Mouse (Mus musculus): ENCODE measurements at regions not wholly inside any gene's neighbourhood (a gene's known extent, or its start where the extent isn't known, plus 50 kb on each side); places are given as distances from the start of the nearest gene placed in this dataset.

GRCm38 (mm10) chr10:125762367-125763068, 203.4 kb upstream of the Lrig3 start:
- ATAC-seq (ENCODE audit: low FRiP score, low TSS enrichment) (no peak), DNase-seq (ENCODE audit: low spot score) (no peak)
- no peaks in the 10 kb centered on the region for H3K27me3 ChIP-seq (ENCODE audit: control insufficient read depth, insufficient read depth, low read length)
- H3K9ac ChIP-seq (ENCODE audit: low read length) = no peak overlapping the region
- H3K4me1 ChIP-seq (replicated peaks; ENCODE audit: control insufficient read depth, insufficient read depth) = no peaks in the 10 kb centered on the region
- no peaks in the 10 kb centered on the region for H3K9me3 ChIP-seq (ENCODE audit: control insufficient read depth, low read length)
- no peaks in the 10 kb centered on the region for H3K36me3 ChIP-seq (ENCODE audit: control insufficient read depth, insufficient read depth, low read length)
- TF ChIP-seq EP300 (optimal IDR thresholded peaks at IDR 0.05) = no peak
- TF ChIP-seq CTCF (IDR thresholded peaks at IDR 0.05; ENCODE audit: low read depth) = no peak
- WGBS = 82% methylated on average over 16 of the region's 16 CpGs
- H3K4me3 ChIP-seq (ENCODE audit: low read depth, low read length) = no peak overlapping the region
- no peak overlapping the region for H3K27ac ChIP-seq (replicated peaks)
- H3K4me2 ChIP-seq (replicated peaks; ENCODE audit: low read depth) = no peak overlapping the region

- no peak for ATAC-seq (ENCODE audit: low FRiP score, low TSS enrichment)
- no peak overlapping the region for H3K27ac ChIP-seq (replicated peaks)
- no peaks in the 10 kb centered on the region for H3K4me1 ChIP-seq (replicated peaks; ENCODE audit: control insufficient read depth, insufficient read depth)
- peak; percentile 24 for DNase-seq (ENCODE audit: low spot score)
- H3K4me2 ChIP-seq (replicated peaks; ENCODE audit: low read depth) = no peak overlapping the region
- no peaks in the 10 kb centered on the region for H3K36me3 ChIP-seq (ENCODE audit: control insufficient read depth, insufficient read depth, low read length)
- no peaks in the 10 kb centered on the region for H3K27me3 ChIP-seq (ENCODE audit: control insufficient read depth, insufficient read depth, low read length)
- TF ChIP-seq CTCF (IDR thresholded peaks at IDR 0.05; ENCODE audit: low read depth) (peak; percentile 76), EP300 (optimal IDR thresholded peaks at IDR 0.05) (no peak)
- H3K4me3 ChIP-seq (ENCODE audit: low read depth, low read length) = no peak overlapping the region
- no peaks in the 10 kb centered on the region for H3K9me3 ChIP-seq (ENCODE audit: control insufficient read depth, low read length)
- no peak overlapping the region for H3K9ac ChIP-seq (ENCODE audit: low read length)
- 56% methylated on average over 10 of the region's 10 CpGs for WGBS
Observed at GRCm38 (mm10) chr10:125764402-125765102, 201.4 kb upstream of the Lrig3 start.

- Histone ChIP-seq H3K27me3 (ENCODE audit: control insufficient read depth, insufficient read depth, low read length) (no peaks in the 10 kb centered on the region), H3K4me1 (replicated peaks; ENCODE audit: control insufficient read depth, insufficient read depth) (no peaks in the 10 kb centered on the region), H3K4me3 (ENCODE audit: low read depth, low read length) (no peak overlapping the region), H3K4me2 (replicated peaks; ENCODE audit: low read depth) (no peak overlapping the region), H3K9ac (ENCODE audit: low read length) (no peak overlapping the region), H3K9me3 (ENCODE audit: control insufficient read depth, low read length) (no peaks in the 10 kb centered on the region), H3K36me3 (ENCODE audit: control insufficient read depth, insufficient read depth, low read length) (no peaks in the 10 kb centered on the region), H3K27ac (replicated peaks) (no peak overlapping the region)
- WGBS = 67% methylated on average over 10 of the region's 10 CpGs
- no peak for TF ChIP-seq CTCF (IDR thresholded peaks at IDR 0.05; ENCODE audit: low read depth)
- TF ChIP-seq EP300 (optimal IDR thresholded peaks at IDR 0.05) = no peak
- no peak for ATAC-seq (ENCODE audit: low FRiP score, low TSS enrichment)
- no peak for DNase-seq (ENCODE audit: low spot score)
Observed at GRCm38 (mm10) chr10:125765103-125765820, 200.7 kb upstream of the Lrig3 start.

- no peaks in the 10 kb centered on the region for H3K4me1 ChIP-seq (replicated peaks; ENCODE audit: control insufficient read depth, insufficient read depth)
- 56% methylated on average over 3 of the region's 3 CpGs for WGBS
- no peaks in the 10 kb centered on the region for H3K9me3 ChIP-seq (ENCODE audit: control insufficient read depth, low read length)
- H3K27ac ChIP-seq (replicated peaks) = no peak overlapping the region
- no peak for ATAC-seq (ENCODE audit: low FRiP score, low TSS enrichment)
- no peaks in the 10 kb centered on the region for H3K36me3 ChIP-seq (ENCODE audit: control insufficient read depth, insufficient read depth, low read length)
- H3K4me2 ChIP-seq (replicated peaks; ENCODE audit: low read depth) = no peak overlapping the region
- no peak overlapping the region for H3K4me3 ChIP-seq (ENCODE audit: low read depth, low read length)
- H3K9ac ChIP-seq (ENCODE audit: low read length) = no peak overlapping the region
- DNase-seq (ENCODE audit: low spot score) = no peak
- TF ChIP-seq EP300 (optimal IDR thresholded peaks at IDR 0.05) = no peak
- no peak for TF ChIP-seq CTCF (IDR thresholded peaks at IDR 0.05; ENCODE audit: low read depth)
- H3K27me3 ChIP-seq (ENCODE audit: control insufficient read depth, insufficient read depth, low read length) = no peaks in the 10 kb centered on the region
Observed at GRCm38 (mm10) chr10:125768281-125768680, 197.7 kb upstream of the Lrig3 start.

DNA sequence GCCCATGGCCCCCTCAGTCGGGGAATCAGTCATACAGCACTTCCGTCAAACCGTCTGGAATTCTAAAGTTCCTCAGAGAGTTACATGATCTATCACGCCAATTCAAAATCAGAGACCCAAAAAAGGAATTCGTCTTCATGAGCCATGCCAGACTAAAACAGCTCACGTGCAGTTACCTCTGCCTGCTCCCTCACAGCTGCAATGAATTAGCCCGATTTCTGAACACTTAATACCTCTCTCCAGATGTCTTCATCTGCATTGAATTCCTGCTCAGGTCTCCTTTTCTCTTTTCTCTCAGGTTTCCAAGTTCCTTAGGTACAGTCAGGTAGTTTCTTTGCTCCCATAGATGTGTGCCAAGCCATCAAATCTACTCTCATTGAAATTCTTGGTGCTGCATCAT, 192.4 kb upstream of the Lrig3 start:
- DNase-seq (ENCODE audit: low spot score) = no peak
- no peaks in the 10 kb centered on the region for H3K27me3 ChIP-seq (ENCODE audit: control insufficient read depth, insufficient read depth, low read length)
- no peak for ATAC-seq (ENCODE audit: low FRiP score, low TSS enrichment)
- H3K4me2 ChIP-seq (replicated peaks; ENCODE audit: low read depth) = no peak overlapping the region
- H3K36me3 ChIP-seq (ENCODE audit: control insufficient read depth, insufficient read depth, low read length) = no peaks in the 10 kb centered on the region
- no peak overlapping the region for H3K9ac ChIP-seq (ENCODE audit: low read length)
- no peak overlapping the region for H3K27ac ChIP-seq (replicated peaks)
- no peak overlapping the region for H3K4me3 ChIP-seq (ENCODE audit: low read depth, low read length)
- no peaks in the 10 kb centered on the region for H3K4me1 ChIP-seq (replicated peaks; ENCODE audit: control insufficient read depth, insufficient read depth)
- TF ChIP-seq EP300 (optimal IDR thresholded peaks at IDR 0.05) (no peak), CTCF (IDR thresholded peaks at IDR 0.05; ENCODE audit: low read depth) (no peak)
- 65% methylated on average over 7 of the region's 7 CpGs for WGBS
- H3K9me3 ChIP-seq (ENCODE audit: control insufficient read depth, low read length) = no peaks in the 10 kb centered on the region
